Mouse (Mus musculus): ENCODE measurements around the gene Scube3.
"Not testable (repeated sequence)": the region's sequence is repeated elsewhere in the genome, so short reads cannot be mapped to it uniquely, and the experiment has no call there.

The Scube3 gene

GRCm38 (mm10) chr17:28211921-28212341 is 70.0 kb downstream of the Scube3 start:
- DNase-seq (ENCODE audit: extremely low read depth, insufficient read length, low spot score): no peak

- DNase-seq (ENCODE audit: extremely low read depth, insufficient read length, low spot score): no peak
These were observed 70.5 kb downstream of the Scube3 start for GRCm38 (mm10) chr17:28212391-28212790.

- no peak for DNase-seq (ENCODE audit: extremely low read depth, insufficient read length, low spot score)
These were observed 71.3 kb downstream of the Scube3 start for GRCm38 (mm10) chr17:28213236-28213635.

- DNase-seq (ENCODE audit: extremely low read depth, insufficient read length, low spot score): no peak
These were observed 74.8 kb downstream of the Scube3 start for GRCm38 (mm10) chr17:28216791-28217190.

GRCm38 (mm10) chr17:28217721-28218649 is 76.0 kb downstream of the Scube3 start:
- DNase-seq (ENCODE audit: extremely low read depth, insufficient read length, low spot score): no peak

GRCm38 (mm10) chr17:28222463-28222862 is 80.5 kb downstream of the Scube3 start:
- not testable (repeated sequence) for DNase-seq (ENCODE audit: extremely low read depth, insufficient read length, low spot score)

- peak; percentile 99 for DNase-seq (ENCODE audit: extremely low read depth, insufficient read length, low spot score)
These were observed 81.8 kb downstream of the Scube3 start for GRCm38 (mm10) chr17:28223561-28224391.

Measured in 3134 (cell line).